Mouse (Mus musculus): ENCODE results near the gene Taar1. TPM values are rescaled to one million over a fixed set of nuclear protein-coding genes. Genes with fewer than 3 reads are reported as not detected.

Taar1 gene
- polyA plus RNA-seq, 1 experiment: not detected

GRCm38 (mm10) chr10:23960444-23960915 lies 40.3 kb downstream of the Taar1 start, which contains the start of gene Taar4:
Gene Taar4, plus strand, starts transcription at chr10:23960494.
- no peak for TF ChIP-seq POLR2AphosphoS2 (IDR thresholded peaks at IDR 0.05; ENCODE audit: insufficient read length, low read depth)
- no peak for TF ChIP-seq SRF (IDR thresholded peaks at IDR 0.05; ENCODE audit: control insufficient read depth, insufficient read length, low read depth)
- TF ChIP-seq CEBPB (IDR thresholded peaks at IDR 0.05; ENCODE audit: insufficient read depth, poor library complexity, severe bottlenecking): no peak
- no peak for TF ChIP-seq MYOD1 (IDR thresholded peaks at IDR 0.05; ENCODE audit: control insufficient read depth in 1 of 3, insufficient read length in 2 of 3, low read depth in 2 of 3)
- TF ChIP-seq REST (IDR thresholded peaks at IDR 0.05; ENCODE audit: insufficient read depth, insufficient read length): no peak
- TF ChIP-seq TCF12 (IDR thresholded peaks at IDR 0.05; ENCODE audit: insufficient read depth, poor library complexity, severe bottlenecking): no peak
- no peak for TF ChIP-seq POLR2A (IDR thresholded peaks at IDR 0.05; ENCODE audit: insufficient read length, low read depth)
- TF ChIP-seq MAX (IDR thresholded peaks at IDR 0.05; ENCODE audit: low read depth): no peak
- TF ChIP-seq E2F4 (IDR thresholded peaks at IDR 0.05; ENCODE audit: insufficient read depth): no peak
- TF ChIP-seq MYOG (IDR thresholded peaks at IDR 0.05; ENCODE audit: control insufficient read depth in 1 of 3, insufficient read depth in 1 of 3, insufficient read length in 2 of 3, low read depth in 2 of 3): no peak
- no peak for TF ChIP-seq USF1 (IDR thresholded peaks at IDR 0.05; ENCODE audit: low read depth)
- TF ChIP-seq TCF3 (IDR thresholded peaks at IDR 0.05; ENCODE audit: insufficient read length, low read depth): no peak
- H3K79me2 ChIP-seq (ENCODE audit: control insufficient read depth, insufficient read depth): no peaks in the 10 kb centered on the region
- peaks cover 5% of the 10 kb centered on the region for H3K27me3 ChIP-seq (ENCODE audit: control insufficient read depth, insufficient read depth, insufficient read length)
- H3K4me2 ChIP-seq (ENCODE audit: low read depth): no peak within 1 kb of the TSS
- no peaks in the 10 kb centered on the region for H3K36me3 ChIP-seq (ENCODE audit: control insufficient read depth, insufficient read depth)
- H3K4me3 ChIP-seq: no peak within 1 kb of the TSS
- H3ac ChIP-seq (ENCODE audit: control insufficient read depth, insufficient read length): no peak within 1 kb of the TSS

DNA sequence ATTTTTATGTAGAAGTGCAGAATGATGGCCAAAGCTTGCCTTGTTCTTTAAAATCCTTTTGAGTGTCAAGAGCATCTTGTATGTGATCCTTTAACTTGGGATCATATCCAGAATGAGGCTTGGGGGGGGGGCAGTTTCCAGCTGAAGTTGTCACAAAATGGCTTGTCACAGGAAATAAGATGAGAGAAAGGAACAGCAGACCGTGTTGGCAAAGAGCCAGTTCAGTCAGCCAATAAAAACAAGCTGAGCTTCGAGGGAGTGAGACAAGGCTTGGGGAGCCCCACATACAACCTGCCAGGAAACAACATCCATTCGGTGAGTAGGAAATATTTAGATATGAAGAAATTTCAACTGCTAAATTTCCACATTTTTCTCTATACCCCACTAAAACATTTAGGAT lies 43.3 kb downstream of the Taar1 start:
- no peak overlapping the region for H3K4me2 ChIP-seq (ENCODE audit: low read depth)
- TF ChIP-seq TCF12 (IDR thresholded peaks at IDR 0.05; ENCODE audit: insufficient read depth, poor library complexity, severe bottlenecking): no peak
- no peak for TF ChIP-seq CEBPB (IDR thresholded peaks at IDR 0.05; ENCODE audit: insufficient read depth, poor library complexity, severe bottlenecking)
- TF ChIP-seq REST (IDR thresholded peaks at IDR 0.05; ENCODE audit: insufficient read depth, insufficient read length): no peak
- no peak overlapping the region for H3K4me3 ChIP-seq
- H3K27me3 ChIP-seq (ENCODE audit: control insufficient read depth, insufficient read depth, insufficient read length): peaks cover 5% of the 10 kb centered on the region
- no peak overlapping the region for H3ac ChIP-seq (ENCODE audit: control insufficient read depth, insufficient read length)
- H3K79me2 ChIP-seq (ENCODE audit: control insufficient read depth, insufficient read depth): no peaks in the 10 kb centered on the region
- H3K36me3 ChIP-seq (ENCODE audit: control insufficient read depth, insufficient read depth): no peaks in the 10 kb centered on the region

DNA sequence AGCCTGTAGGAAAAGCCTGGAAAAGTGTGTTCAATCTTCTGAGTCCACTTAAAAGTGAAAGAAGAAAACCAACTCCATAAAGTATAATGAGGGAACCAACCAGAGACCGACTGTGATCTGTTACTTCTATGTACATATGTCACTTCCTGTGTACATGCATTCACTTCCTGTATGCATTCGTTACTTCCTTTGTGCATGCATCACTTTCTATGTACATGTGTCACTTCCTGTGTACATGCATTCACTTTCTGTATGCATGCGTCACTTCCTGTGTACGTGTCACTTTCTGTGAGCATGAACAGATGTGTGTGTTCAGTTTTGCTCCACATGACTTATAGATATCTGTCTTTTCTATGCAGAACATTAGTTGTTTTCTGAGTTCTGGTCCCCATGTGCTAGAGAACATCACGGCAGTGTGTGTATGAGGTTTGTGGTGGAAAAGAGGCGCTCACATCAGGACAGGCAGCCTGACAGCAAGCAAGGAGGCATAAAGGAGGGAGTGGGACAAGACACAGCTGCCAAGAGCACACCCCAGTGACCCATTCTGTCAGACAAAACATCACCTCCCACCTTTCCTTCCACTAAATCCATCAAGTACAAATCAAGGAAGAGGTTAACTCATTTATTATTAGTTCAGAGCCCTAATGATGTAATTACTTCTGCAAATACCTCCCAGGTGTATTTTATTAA lies 44.9 kb downstream of the Taar1 start:
- no peaks in the 10 kb centered on the region for H3K36me3 ChIP-seq (ENCODE audit: control insufficient read depth, insufficient read depth)
- no peak overlapping the region for H3K4me2 ChIP-seq (ENCODE audit: low read depth)
- no peaks in the 10 kb centered on the region for H3K79me2 ChIP-seq (ENCODE audit: control insufficient read depth, insufficient read depth)

GRCm38 (mm10) chr10:23970656-23971165 lies 50.6 kb downstream of the Taar1 start, which contains the start of gene Taar5:
Gene Taar5, plus strand, starts transcription at chr10:23970706.
- Histone ChIP-seq H3K79me2 (ENCODE audit: control insufficient read depth, insufficient read depth) (no peaks in the 10 kb centered on the region), H3K36me3 (ENCODE audit: control insufficient read depth, insufficient read depth) (no peaks in the 10 kb centered on the region), H3K27me3 (ENCODE audit: control insufficient read depth, insufficient read depth, insufficient read length) (peaks cover 9% of the 10 kb centered on the region), H3ac (ENCODE audit: control insufficient read depth, insufficient read length) (no peak within 1 kb of the TSS), H3K4me3 (no peak within 1 kb of the TSS), H3K4me2 (ENCODE audit: low read depth) (no peak within 1 kb of the TSS)
- TF ChIP-seq TCF12 (IDR thresholded peaks at IDR 0.05; ENCODE audit: insufficient read depth, poor library complexity, severe bottlenecking) (no peak), MYOD1 (IDR thresholded peaks at IDR 0.05; ENCODE audit: control insufficient read depth in 1 of 3, insufficient read length in 2 of 3, low read depth in 2 of 3) (no peak), E2F4 (IDR thresholded peaks at IDR 0.05; ENCODE audit: insufficient read depth) (no peak), USF1 (IDR thresholded peaks at IDR 0.05; ENCODE audit: low read depth) (no peak), REST (IDR thresholded peaks at IDR 0.05; ENCODE audit: insufficient read depth, insufficient read length) (no peak), SRF (IDR thresholded peaks at IDR 0.05; ENCODE audit: control insufficient read depth, insufficient read length, low read depth) (no peak), POLR2A (IDR thresholded peaks at IDR 0.05; ENCODE audit: insufficient read length, low read depth) (no peak), MYOG (IDR thresholded peaks at IDR 0.05; ENCODE audit: control insufficient read depth in 1 of 3, insufficient read depth in 1 of 3, insufficient read length in 2 of 3, low read depth in 2 of 3) (no peak), CEBPB (IDR thresholded peaks at IDR 0.05; ENCODE audit: insufficient read depth, poor library complexity, severe bottlenecking) (no peak), POLR2AphosphoS2 (IDR thresholded peaks at IDR 0.05; ENCODE audit: insufficient read length, low read depth) (no peak), MAX (IDR thresholded peaks at IDR 0.05; ENCODE audit: low read depth) (no peak), TCF3 (IDR thresholded peaks at IDR 0.05; ENCODE audit: insufficient read length, low read depth) (no peak)

More for the DNA sequence above, 44.9 kb downstream of the Taar1 start:
- Histone ChIP-seq H3ac (ENCODE audit: control insufficient read depth, insufficient read length) (no peak overlapping the region), H3K4me3 (no peak overlapping the region), H3K27me3 (ENCODE audit: control insufficient read depth, insufficient read depth, insufficient read length) (peaks cover 5% of the 10 kb centered on the region)
- TF ChIP-seq MAX (IDR thresholded peaks at IDR 0.05; ENCODE audit: low read depth): no peak
- no peak for TF ChIP-seq E2F4 (IDR thresholded peaks at IDR 0.05; ENCODE audit: insufficient read depth)
- no peak for TF ChIP-seq REST (IDR thresholded peaks at IDR 0.05; ENCODE audit: insufficient read depth, insufficient read length)
- TF ChIP-seq SRF (IDR thresholded peaks at IDR 0.05; ENCODE audit: control insufficient read depth, insufficient read length, low read depth): no peak
- TF ChIP-seq CEBPB (IDR thresholded peaks at IDR 0.05; ENCODE audit: insufficient read depth, poor library complexity, severe bottlenecking): no peak
- TF ChIP-seq MYOD1 (IDR thresholded peaks at IDR 0.05; ENCODE audit: control insufficient read depth in 1 of 3, insufficient read length in 2 of 3, low read depth in 2 of 3): no peak
- no peak for TF ChIP-seq USF1 (IDR thresholded peaks at IDR 0.05; ENCODE audit: low read depth)
- no peak for TF ChIP-seq TCF3 (IDR thresholded peaks at IDR 0.05; ENCODE audit: insufficient read length, low read depth)
- no peak for TF ChIP-seq POLR2A (IDR thresholded peaks at IDR 0.05; ENCODE audit: insufficient read length, low read depth)

Other genes starting within 250 kb of the Taar1 start
- gene Rps12, start 133.1 kb upstream of the Taar1 start, polyA plus RNA-seq (2012; fragmentation: generic; extraction: Trizol): 4,767 TPM
- 7.0 TPM for gene Slc18b1, start 123.4 kb upstream of the Taar1 start, polyA plus RNA-seq (2012; fragmentation: generic; extraction: Trizol)
- gene Vnn3, start 68.9 kb upstream of the Taar1 start, polyA plus RNA-seq (2012; fragmentation: generic; extraction: Trizol): not detected
- gene Vnn1, start 25.7 kb upstream of the Taar1 start, polyA plus RNA-seq (2012; fragmentation: generic; extraction: Trizol): not detected
- gene Taar2, start 18.2 kb downstream of the Taar1 start, polyA plus RNA-seq (2012; fragmentation: generic; extraction: Trizol): not detected
- gene Taar3, start 29.2 kb downstream of the Taar1 start, polyA plus RNA-seq (2012; fragmentation: generic; extraction: Trizol): not detected
- gene Taar4, start 40.1 kb downstream of the Taar1 start, polyA plus RNA-seq (2012; fragmentation: generic; extraction: Trizol): not detected
- not detected for gene Taar5, start 50.4 kb downstream of the Taar1 start, polyA plus RNA-seq (2012; fragmentation: generic; extraction: Trizol)
- not detected for gene Taar6, start 65.3 kb downstream of the Taar1 start, polyA plus RNA-seq (2012; fragmentation: generic; extraction: Trizol)
- gene Taar7a, start 73.1 kb downstream of the Taar1 start, polyA plus RNA-seq (2012; fragmentation: generic; extraction: Trizol): not detected
- not detected for gene Taar7b, start 79.6 kb downstream of the Taar1 start, polyA plus RNA-seq (2012; fragmentation: generic; extraction: Trizol)
- gene Taar7d, start 106.9 kb downstream of the Taar1 start, polyA plus RNA-seq (2012; fragmentation: generic; extraction: Trizol): not detected
- not detected for gene Taar7e, start 117.3 kb downstream of the Taar1 start, polyA plus RNA-seq (2012; fragmentation: generic; extraction: Trizol)
- gene Taar7f, start 129.2 kb downstream of the Taar1 start, polyA plus RNA-seq (2012; fragmentation: generic; extraction: Trizol): not detected
- gene Taar8a, start 156.1 kb downstream of the Taar1 start, polyA plus RNA-seq (2012; fragmentation: generic; extraction: Trizol): not detected
- gene Taar8b, start 171.9 kb downstream of the Taar1 start, polyA plus RNA-seq (2012; fragmentation: generic; extraction: Trizol): not detected
- not detected for gene Taar8c, start 181.6 kb downstream of the Taar1 start, polyA plus RNA-seq (2012; fragmentation: generic; extraction: Trizol)
- not detected for gene Taar9, start 189.2 kb downstream of the Taar1 start, polyA plus RNA-seq (2012; fragmentation: generic; extraction: Trizol)
- 54.6 TPM for gene Stx7, start 228.9 kb downstream of the Taar1 start, polyA plus RNA-seq (2012; fragmentation: generic; extraction: Trizol)